Mouse (Mus musculus): ENCODE results near the gene Cdc14a. TPM values are rescaled to one million over a fixed set of nuclear protein-coding genes. Genes with fewer than 3 reads are reported as not detected.

Cdc14a gene
- polyA plus RNA-seq, 1 experiment from 2014 or later, result 10.1 TPM

DNA sequence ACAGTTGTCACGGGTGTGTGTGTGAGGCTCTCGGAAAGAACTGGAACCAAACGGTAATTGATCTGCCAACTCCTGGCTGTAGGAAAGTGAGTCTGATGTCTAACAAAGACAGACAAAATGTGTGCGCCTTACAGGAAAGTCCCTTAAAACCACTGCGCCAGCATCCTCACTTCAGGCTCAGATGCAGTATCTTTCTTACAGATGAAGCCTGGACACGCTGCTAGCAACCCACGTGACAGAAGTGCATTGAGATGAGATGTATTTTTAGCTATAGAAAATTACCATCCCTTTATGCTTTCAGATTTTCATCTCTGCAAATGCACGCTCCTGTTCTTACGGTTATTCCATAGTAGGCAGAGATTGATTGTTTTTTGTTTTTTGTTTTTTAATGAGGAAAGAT, 181.1 kb downstream of the Cdc14a start:
- Histone ChIP-seq H3K27me3 (0 out of 2 replicates have a peak, but pooled peaks cover 2% of the 10 kb centered on the region), H3K4me3 (no peak overlapping the region), H3K4me1 (0 out of 2 replicates have a peak, but pooled peaks cover 5% of the 10 kb centered on the region), H3K36me3 (no peaks in the 10 kb centered on the region), H3K27ac (no peak overlapping the region), H3K9me3 (no peaks in the 10 kb centered on the region), H3K4me2 (replicated peaks) (no peak overlapping the region), H3K9ac (no peak overlapping the region)
- WGBS, result 77% methylated on average over 9 of the region's 9 CpGs
- ATAC-seq (ENCODE audit: low FRiP score, low read depth), result no peak

GRCm38 (mm10) chr3:116237527-116237926, 186.3 kb downstream of the Cdc14a start:
- Histone ChIP-seq H3K9me3 (no peaks in the 10 kb centered on the region), H3K4me2 (replicated peaks) (no peak overlapping the region), H3K36me3 (no peaks in the 10 kb centered on the region), H3K9ac (no peak overlapping the region), H3K4me3 (no peak overlapping the region), H3K4me1 (0 out of 2 replicates have a peak, but pooled peaks cover 5% of the 10 kb centered on the region), H3K27me3 (no peaks in the 10 kb centered on the region), H3K27ac (no peak overlapping the region)
- 84% methylated on average over 5 of the region's 5 CpGs for WGBS
- ATAC-seq (ENCODE audit: low FRiP score, low read depth), result no peak

DNA sequence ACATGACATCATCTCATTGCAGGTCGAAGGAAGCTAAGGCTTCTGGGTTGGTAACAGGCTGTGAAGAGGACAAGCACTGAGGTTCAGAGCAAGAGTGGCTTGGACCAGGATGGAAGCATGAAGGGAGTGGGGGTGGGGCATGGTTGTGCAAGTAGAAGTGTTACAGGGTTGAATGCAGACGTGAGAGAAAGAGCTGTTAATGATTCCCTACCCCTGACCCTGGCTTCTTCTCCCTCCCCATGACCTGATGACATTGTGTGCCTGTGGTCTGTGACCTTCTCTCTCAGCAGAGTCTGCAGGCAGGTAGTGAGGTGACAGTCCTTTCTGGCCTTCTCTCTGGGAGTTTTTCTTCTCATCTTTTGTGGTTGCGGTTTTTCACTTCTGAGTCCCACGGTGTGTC, 187.0 kb downstream of the Cdc14a start:
- 78% methylated on average over 4 of the region's 4 CpGs for WGBS
- Histone ChIP-seq H3K9ac (no peak overlapping the region), H3K4me2 (replicated peaks) (no peak overlapping the region), H3K4me3 (no peak overlapping the region), H3K27ac (no peak overlapping the region), H3K9me3 (no peaks in the 10 kb centered on the region), H3K36me3 (no peaks in the 10 kb centered on the region), H3K4me1 (peaks cover 7% of the 10 kb centered on the region; the same call in 1 of the 2 replicates), H3K27me3 (no peaks in the 10 kb centered on the region)
- no peak for ATAC-seq (ENCODE audit: low FRiP score, low read depth)

GRCm38 (mm10) chr3:116233515-116233914, 190.3 kb downstream of the Cdc14a start:
- no peaks in the 10 kb centered on the region for H3K27me3 ChIP-seq
- no peak overlapping the region for H3K27ac ChIP-seq
- H3K9ac ChIP-seq, result no peak overlapping the region
- no peaks in the 10 kb centered on the region for H3K9me3 ChIP-seq
- H3K4me3 ChIP-seq, result no peak overlapping the region
- H3K4me2 ChIP-seq (replicated peaks), result no peak overlapping the region
- peaks cover 16% of the 10 kb centered on the region for H3K4me1 ChIP-seq
- 87% methylated on average over 3 of the region's 3 CpGs for WGBS
- no peaks in the 10 kb centered on the region for H3K36me3 ChIP-seq
- no peak for ATAC-seq (ENCODE audit: low FRiP score, low read depth)

GRCm38 (mm10) chr3:116232763-116233162, 191.1 kb downstream of the Cdc14a start:
- H3K27me3 ChIP-seq, result no peaks in the 10 kb centered on the region
- WGBS, result 76% methylated on average over 5 of the region's 5 CpGs

GRCm38 (mm10) chr3:116229336-116229735, 194.5 kb downstream of the Cdc14a start:
- Histone ChIP-seq H3K36me3 (no peaks in the 10 kb centered on the region), H3K27ac (peak overlapping the region; percentile 40; the same call in 1 of the 2 replicates), H3K4me3 (no peak overlapping the region), H3K27me3 (no peaks in the 10 kb centered on the region), H3K4me2 (replicated peaks) (no peak overlapping the region), H3K9me3 (no peaks in the 10 kb centered on the region), H3K9ac (no peak overlapping the region), H3K4me1 (peaks cover 27% of the 10 kb centered on the region)
- WGBS, result 84% methylated on average over 4 of the region's 4 CpGs
- no peak for ATAC-seq (ENCODE audit: low FRiP score, low read depth)

More at GRCm38 (mm10) chr3:116232763-116233162, 191.1 kb downstream of the Cdc14a start:
- Histone ChIP-seq H3K9me3 (no peaks in the 10 kb centered on the region), H3K9ac (no peak overlapping the region), H3K4me2 (replicated peaks) (no peak overlapping the region), H3K27ac (no peak overlapping the region), H3K36me3 (no peaks in the 10 kb centered on the region), H3K4me3 (no peak overlapping the region), H3K4me1 (peaks cover 23% of the 10 kb centered on the region)
- no peak for ATAC-seq (ENCODE audit: low FRiP score, low read depth)

GRCm38 (mm10) chr3:116228360-116229245, 195.2 kb downstream of the Cdc14a start:
- Histone ChIP-seq H3K36me3 (no peaks in the 10 kb centered on the region), H3K4me2 (replicated peaks) (peak overlapping the region; percentile 21; the same call in 1 of the 2 replicates), H3K9me3 (no peaks in the 10 kb centered on the region), H3K4me3 (no peak overlapping the region), H3K27me3 (no peaks in the 10 kb centered on the region), H3K27ac (peak overlapping the region; percentile 40; the same call in 1 of the 2 replicates), H3K4me1 (peaks cover 27% of the 10 kb centered on the region), H3K9ac (no peak overlapping the region)
- 37% methylated on average over 11 of the region's 11 CpGs for WGBS
- ATAC-seq (ENCODE audit: low FRiP score, low read depth), result peak; percentile 62; the same call in 1 of the 2 replicates

- no peak overlapping the region for H3K4me2 ChIP-seq (replicated peaks)
- H3K9ac ChIP-seq, result no peak overlapping the region
- 0 out of 2 replicates have a peak, but pooled peaks cover 3% of the 10 kb centered on the region for H3K27me3 ChIP-seq
- H3K36me3 ChIP-seq, result no peaks in the 10 kb centered on the region
- no peaks in the 10 kb centered on the region for H3K9me3 ChIP-seq
- H3K27ac ChIP-seq, result no peak overlapping the region
- H3K4me3 ChIP-seq, result no peak overlapping the region
- ATAC-seq (ENCODE audit: low FRiP score, low read depth), result peak; percentile 28; the same call in 1 of the 2 replicates
- 53% methylated on average over 5 of the region's 5 CpGs for WGBS
- peaks cover 34% of the 10 kb centered on the region for H3K4me1 ChIP-seq
Measured at GRCm38 (mm10) chr3:116227383-116227782, 196.4 kb downstream of the Cdc14a start.

DNA sequence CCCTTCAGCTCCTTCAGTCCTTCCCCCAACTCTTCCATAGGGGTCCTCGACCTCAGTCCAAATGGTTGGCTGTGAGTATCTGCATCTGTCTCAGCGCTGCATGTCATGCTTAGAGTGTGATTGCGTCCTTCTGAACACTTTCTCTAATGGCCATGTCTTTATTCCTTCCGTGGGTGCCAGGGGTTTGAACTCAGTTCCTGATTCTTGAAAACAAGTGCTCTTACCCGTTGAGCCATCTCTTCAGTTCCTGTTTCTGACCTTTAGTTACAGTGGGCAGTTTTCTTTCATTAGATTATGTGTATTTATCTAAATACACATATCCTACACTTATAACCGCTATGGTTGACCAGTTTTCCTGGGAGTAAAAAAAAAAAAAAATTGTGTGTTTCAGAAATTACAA, 196.9 kb downstream of the Cdc14a start:
- WGBS, result 87% methylated on average over 6 of the region's 6 CpGs
- H3K36me3 ChIP-seq, result no peaks in the 10 kb centered on the region
- ATAC-seq (ENCODE audit: low FRiP score, low read depth), result no peak

More for the DNA sequence above, 196.9 kb downstream of the Cdc14a start:
- H3K4me2 ChIP-seq (replicated peaks), result no peak overlapping the region
- 0 out of 2 replicates have a peak, but pooled peaks cover 3% of the 10 kb centered on the region for H3K27me3 ChIP-seq
- H3K9ac ChIP-seq, result no peak overlapping the region
- H3K4me1 ChIP-seq, result peaks cover 35% of the 10 kb centered on the region
- no peak overlapping the region for H3K4me3 ChIP-seq
- H3K9me3 ChIP-seq, result no peaks in the 10 kb centered on the region
- no peak overlapping the region; the same call in 1 of the 2 replicates for H3K27ac ChIP-seq

Other genes starting within 250 kb of the Cdc14a start
- gene Gpr88, start 170.5 kb downstream of the Cdc14a start, polyA plus RNA-seq (2015; fragmentation: Nextera tagmentation; extraction: Ambion mirVana), result 1.5 and 1.6 TPM in 2 replicates
- gene Rtca, start 84.2 kb upstream of the Cdc14a start, polyA plus RNA-seq (2015; fragmentation: Nextera tagmentation; extraction: Ambion mirVana), result 77.4 and 80.8 TPM in 2 replicates
- gene Dbt, start 89.0 kb upstream of the Cdc14a start, polyA plus RNA-seq (2015; fragmentation: Nextera tagmentation; extraction: Ambion mirVana), result 16.1 and 16.7 TPM in 2 replicates
- 0.84 and 0.87 TPM in 2 replicates for gene Lrrc39, start 138.9 kb upstream of the Cdc14a start, polyA plus RNA-seq (2015; fragmentation: Nextera tagmentation; extraction: Ambion mirVana)
- 24.1 and 27.0 TPM in 2 replicates for gene Sass6, start 170.9 kb upstream of the Cdc14a start, polyA plus RNA-seq (2015; fragmentation: Nextera tagmentation; extraction: Ambion mirVana)
- gene Trmt13, start 190.6 kb upstream of the Cdc14a start, polyA plus RNA-seq (2015; fragmentation: Nextera tagmentation; extraction: Ambion mirVana), result 38.4 and 39.1 TPM in 2 replicates
- 79.5 and 84.6 TPM in 2 replicates for gene Mfsd14a, start 238.6 kb upstream of the Cdc14a start, polyA plus RNA-seq (2015; fragmentation: Nextera tagmentation; extraction: Ambion mirVana)